Mouse (Mus musculus) midbrain, embryonic 15.5 days (tissue): Measurements from ENCODE around the gene Kat2a. TPM values are rescaled to one million over a fixed set of nuclear protein-coding genes. Genes with fewer than 3 reads are reported as not detected.

Experiments used
- ATAC-seq: fragments of 200-750 bp; cut with Nextera tagmentation; replicated peaks from 2 replicates; pipeline ENCODE4 v1.8.0; 2017; ENCODE audit warnings: moderate TSS enrichment
- H3K27ac ChIP-seq: fragments of 300-500 bp; sonication (generic); 2 replicates; pipeline ENCODE4 v1.5.1; 2015; ENCODE audit warnings: mild to moderate bottlenecking, inconsistent platforms
- H3K27me3 ChIP-seq: fragments of 300-500 bp; sonication (generic); replicated peaks from 2 replicates; pipeline ENCODE4 v1.6.1; 2015; ENCODE audit warnings: inconsistent platforms
- H3K36me3 ChIP-seq: fragments of 300-500 bp; sonication (generic); replicated peaks from 2 replicates; pipeline ENCODE4 v1.6.1; 2015; ENCODE audit warnings: inconsistent platforms
- H3K4me1 ChIP-seq: fragments of 300-500 bp; sonication (generic); 2 replicates; pipeline ENCODE4 v1.6.1; 2015; ENCODE audit warnings: inconsistent platforms
- H3K4me2 ChIP-seq: fragments of 300-500 bp; sonication (generic); 2 replicates; pipeline ENCODE4 v1.6.1; 2015; ENCODE audit warnings: inconsistent platforms, mild to moderate bottlenecking, moderate library complexity
- H3K4me3 ChIP-seq: fragments of 300-500 bp; sonication (generic); 2 replicates; pipeline ENCODE4 v1.5.1; 2015; ENCODE audit warnings: mild to moderate bottlenecking, inconsistent platforms
- H3K9ac ChIP-seq: fragments of 300-500 bp; sonication (generic); 2 replicates; pipeline ENCODE4 v1.6.1; 2015; ENCODE audit warnings: mild to moderate bottlenecking, inconsistent platforms
- H3K9me3 ChIP-seq: fragments of 300-500 bp; sonication (generic); 2 replicates; pipeline ENCODE4 v1.6.1; 2016; ENCODE audit warnings: inconsistent platforms
- WGBS: fragments of 180-500 bp; shearing (Covaris S2); methylation state at CpG from one replicate; pipeline ENCODE4 v1.1.7; 2015; ENCODE audit warnings: mixed read lengths; 5-methylcytosine and 5-hydroxymethylcytosine counted together
- polyA plus RNA-seq: library from polyadenylated mRNA; unstranded; fragments of >200 nt; fragmentation: Nextera tagmentation; extraction: Ambion mirVana; gene quantifications from 2 replicates; pipeline ENCODE4 v1.2.1, GENCODE M21; 2015

Gene Kat2a
- polyA plus RNA-seq: 67.2 and 70.2 TPM in 2 replicates

- H3K4me3 ChIP-seq: peak within 1 kb of the TSS; percentile 90
- peaks cover 21% of the 10 kb centered on the region for H3K4me1 ChIP-seq
- peak within 1 kb of the TSS; percentile 83 for H3K9ac ChIP-seq
- H3K9me3 ChIP-seq: no peaks in the 10 kb centered on the region
- peaks cover 35% of the 10 kb centered on the region; the same call in 1 of the 2 replicates for H3K36me3 ChIP-seq
- ATAC-seq: peak; percentile 93
- WGBS: under 1% methylated on average over 43 of the region's 48 CpGs
- H3K4me2 ChIP-seq: peak within 1 kb of the TSS; percentile 84
- peak within 1 kb of the TSS; percentile 81 for H3K27ac ChIP-seq
- H3K27me3 ChIP-seq: no peaks in the 10 kb centered on the region
These were observed at the start of gene Kat2a for GRCm38 (mm10) chr11:100711783-100712615. Gene Kat2a (minus strand): TSS chr11:100712465.

- Histone ChIP-seq H3K9me3 (no peaks in the 10 kb centered on the region), H3K27me3 (no peaks in the 10 kb centered on the region), H3K36me3 (peaks cover 2% of the 10 kb centered on the region; the same call in 1 of the 2 replicates), H3K4me3 (peak overlapping the region; percentile 41), H3K4me2 (peak overlapping the region; percentile 52), H3K4me1 (peaks cover 28% of the 10 kb centered on the region), H3K27ac (0 out of 2 replicates have a peak overlapping the region, but pooled peaks have one; percentile 48), H3K9ac (peak overlapping the region; percentile 45)
- peak; percentile 51 for ATAC-seq
- under 1% methylated on average over 27 of the region's 27 CpGs for WGBS
These were observed 49.3 kb upstream of the Kat2a start for GRCm38 (mm10) chr11:100761547-100762045.

DNA sequence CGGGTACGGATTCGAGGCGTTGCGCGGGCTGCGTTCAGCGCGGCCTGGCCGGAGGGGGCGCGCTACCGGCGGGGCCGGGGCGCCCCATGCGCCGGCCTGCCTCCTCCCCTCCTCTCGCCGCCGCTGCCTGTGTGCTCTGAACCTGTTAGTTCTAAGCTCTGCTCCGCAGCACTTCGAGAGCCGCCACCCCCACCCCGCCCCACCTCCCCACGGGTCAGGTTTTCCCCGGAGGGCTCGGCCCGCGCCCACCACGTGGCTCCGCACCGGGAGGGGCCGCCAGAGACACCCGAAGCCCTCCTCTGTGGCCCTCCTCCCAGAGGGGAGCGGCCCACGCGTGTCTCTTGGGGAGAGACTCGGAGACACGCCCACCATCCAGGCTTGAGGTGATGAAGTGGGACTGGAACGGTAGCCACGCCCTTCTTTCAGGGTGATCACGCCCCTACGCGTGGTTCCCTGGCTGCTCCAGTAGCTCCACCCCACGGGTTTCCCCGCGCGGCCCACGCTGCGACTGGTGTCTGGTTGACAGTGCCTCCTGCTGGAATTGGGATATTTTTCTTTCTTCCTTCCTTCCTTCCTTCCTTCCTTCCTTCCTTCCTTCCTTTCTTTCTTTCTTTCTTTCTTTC, 47.5 kb upstream of the Kat2a start, which contains the start of gene Kcnh4:
Gene Kcnh4, minus strand, starts transcription at position 332 of the 623 bp plus-strand sequence.
- Histone ChIP-seq H3K27ac (peak within 1 kb of the TSS; percentile 74), H3K36me3 (peaks cover 6% of the 10 kb centered on the region; the same call in 1 of the 2 replicates), H3K4me3 (peak within 1 kb of the TSS; percentile 76), H3K9ac (peak within 1 kb of the TSS; percentile 77), H3K9me3 (no peaks in the 10 kb centered on the region), H3K4me2 (peak within 1 kb of the TSS; percentile 77), H3K27me3 (no peaks in the 10 kb centered on the region), H3K4me1 (peaks cover 28% of the 10 kb centered on the region)
- peak; percentile 73 for ATAC-seq
- WGBS: under 1% methylated on average over 48 of the region's 51 CpGs

- H3K27me3 ChIP-seq: no peaks in the 10 kb centered on the region
- peak; percentile 50 for ATAC-seq
- H3K4me1 ChIP-seq: peaks cover 28% of the 10 kb centered on the region
- peak overlapping the region; percentile 77 for H3K4me2 ChIP-seq
- H3K4me3 ChIP-seq: peak overlapping the region; percentile 76
- WGBS: under 1% methylated on average over 35 of the region's 35 CpGs
- peak overlapping the region; percentile 77 for H3K9ac ChIP-seq
- H3K9me3 ChIP-seq: no peaks in the 10 kb centered on the region
- H3K27ac ChIP-seq: peak overlapping the region; percentile 74
- peaks cover 9% of the 10 kb centered on the region; the same call in 1 of the 2 replicates for H3K36me3 ChIP-seq
These were observed 46.7 kb upstream of the Kat2a start for GRCm38 (mm10) chr11:100758707-100759610.

DNA sequence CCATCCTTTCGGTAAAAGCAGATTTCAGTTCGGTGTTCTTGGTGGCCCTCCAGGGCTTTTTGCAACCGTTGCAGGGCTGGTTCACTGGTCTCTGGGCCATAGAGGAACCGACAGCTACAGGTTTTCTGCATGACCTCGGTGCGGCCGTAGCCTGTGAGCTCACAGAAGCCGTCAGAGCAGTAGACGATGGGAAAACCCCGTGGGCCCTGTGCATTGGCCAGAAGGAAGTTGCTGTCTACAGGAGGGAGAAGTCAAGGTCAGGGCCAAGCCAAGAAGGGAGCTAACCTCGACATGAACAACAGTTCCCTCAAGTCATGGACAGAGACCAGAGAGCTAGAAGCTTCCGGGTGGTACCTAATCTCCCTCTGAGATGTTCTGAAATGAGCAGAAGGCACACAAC, 45.3 kb upstream of the Kat2a start:
- Histone ChIP-seq H3K27ac (no peak overlapping the region), H3K9ac (no peak overlapping the region), H3K4me2 (peak overlapping the region; percentile 77), H3K27me3 (no peaks in the 10 kb centered on the region), H3K4me1 (peaks cover 28% of the 10 kb centered on the region), H3K9me3 (no peaks in the 10 kb centered on the region), H3K4me3 (no peak overlapping the region), H3K36me3 (peaks cover 9% of the 10 kb centered on the region; the same call in 1 of the 2 replicates)
- ATAC-seq: no peak
- WGBS: 90% methylated on average over 12 of the region's 12 CpGs

DNA sequence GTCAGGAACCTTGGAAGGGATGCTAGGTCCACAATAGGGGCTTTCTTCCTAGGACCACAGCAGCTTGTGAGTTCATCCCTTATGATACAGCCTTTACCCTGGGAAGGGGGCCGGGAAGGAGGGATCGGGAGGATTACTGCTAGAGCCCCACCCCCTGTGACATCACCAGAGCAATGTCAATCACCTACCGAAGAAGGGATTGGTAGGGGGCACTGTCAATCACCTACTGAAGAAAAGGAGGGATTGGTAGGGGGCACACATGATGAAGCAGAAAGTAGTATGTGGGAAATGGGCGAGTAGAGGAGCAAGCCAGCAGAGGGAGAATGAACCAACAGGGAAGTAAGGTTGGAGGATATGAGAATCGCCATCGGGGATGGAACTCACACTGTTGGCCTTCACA, 44.2 kb upstream of the Kat2a start:
- Histone ChIP-seq H3K4me2 (no peak overlapping the region), H3K9ac (no peak overlapping the region), H3K27ac (no peak overlapping the region), H3K27me3 (no peaks in the 10 kb centered on the region), H3K4me3 (no peak overlapping the region), H3K36me3 (peaks cover 14% of the 10 kb centered on the region), H3K9me3 (no peaks in the 10 kb centered on the region), H3K4me1 (peaks cover 28% of the 10 kb centered on the region)
- ATAC-seq: no peak
- WGBS: 72% methylated on average over 6 of the region's 6 CpGs

GRCm38 (mm10) chr11:100754693-100755057, 42.4 kb upstream of the Kat2a start:
- H3K27me3 ChIP-seq: 0 out of 2 replicates have a peak, but pooled peaks cover 1% of the 10 kb centered on the region
- H3K4me2 ChIP-seq: no peak overlapping the region
- peaks cover 16% of the 10 kb centered on the region for H3K36me3 ChIP-seq
- no peak overlapping the region for H3K9ac ChIP-seq
- ATAC-seq: no peak
- WGBS: 93% methylated on average over 3 of the region's 3 CpGs
- H3K4me1 ChIP-seq: peaks cover 18% of the 10 kb centered on the region
- H3K27ac ChIP-seq: no peak overlapping the region
- no peaks in the 10 kb centered on the region for H3K9me3 ChIP-seq
- no peak overlapping the region for H3K4me3 ChIP-seq

- WGBS: 86% methylated on average over 12 of the region's 12 CpGs
- Histone ChIP-seq H3K4me1 (peaks cover 13% of the 10 kb centered on the region), H3K27me3 (0 out of 2 replicates have a peak, but pooled peaks cover 4% of the 10 kb centered on the region), H3K4me2 (no peak overlapping the region), H3K27ac (no peak overlapping the region), H3K4me3 (no peak overlapping the region), H3K9ac (no peak overlapping the region), H3K9me3 (no peaks in the 10 kb centered on the region), H3K36me3 (peaks cover 19% of the 10 kb centered on the region)
- ATAC-seq: no peak
These were observed 41.9 kb upstream of the Kat2a start for GRCm38 (mm10) chr11:100754021-100754692.

GRCm38 (mm10) chr11:100752294-100752693, 40.0 kb upstream of the Kat2a start:
- Histone ChIP-seq H3K9me3 (no peaks in the 10 kb centered on the region), H3K9ac (no peak overlapping the region), H3K4me3 (no peak overlapping the region), H3K27ac (no peak overlapping the region), H3K36me3 (peaks cover 19% of the 10 kb centered on the region), H3K4me1 (no peaks in the 10 kb centered on the region), H3K4me2 (no peak overlapping the region), H3K27me3 (0 out of 2 replicates have a peak, but pooled peaks cover 4% of the 10 kb centered on the region)
- WGBS: 44% methylated on average over 10 of the region's 10 CpGs
- ATAC-seq: no peak

GRCm38 (mm10) chr11:100750127-100750526, 37.9 kb upstream of the Kat2a start:
- no peak for ATAC-seq
- no peaks in the 10 kb centered on the region for H3K9me3 ChIP-seq
- H3K4me2 ChIP-seq: no peak overlapping the region
- 91% methylated on average over 16 of the region's 16 CpGs for WGBS
- no peak overlapping the region for H3K27ac ChIP-seq
- no peaks in the 10 kb centered on the region for H3K4me1 ChIP-seq
- peaks cover 15% of the 10 kb centered on the region for H3K36me3 ChIP-seq
- H3K4me3 ChIP-seq: no peak overlapping the region
- H3K9ac ChIP-seq: no peak overlapping the region
- H3K27me3 ChIP-seq: 0 out of 2 replicates have a peak, but pooled peaks cover 4% of the 10 kb centered on the region

DNA sequence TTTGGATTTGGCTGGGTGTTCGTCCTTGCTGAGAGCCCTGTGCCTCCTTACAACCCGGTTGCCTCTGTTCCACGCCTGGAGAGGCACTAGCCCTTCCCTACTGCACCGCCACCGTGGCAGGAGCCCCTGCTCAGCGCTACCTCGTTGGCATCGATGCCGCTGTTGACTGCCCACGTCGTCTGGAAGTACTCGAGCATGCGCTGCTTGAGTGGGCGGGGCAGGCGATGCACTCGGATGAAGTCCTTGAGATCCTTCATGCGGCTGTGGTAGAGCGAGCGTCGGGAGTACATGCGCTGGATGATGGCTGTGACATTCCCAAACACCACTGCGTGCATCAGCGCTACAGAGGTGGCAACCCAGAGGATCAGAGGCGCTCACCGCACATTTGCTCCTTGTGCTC, 37.2 kb upstream of the Kat2a start:
- Histone ChIP-seq H3K9ac (no peak overlapping the region), H3K27me3 (0 out of 2 replicates have a peak, but pooled peaks cover 4% of the 10 kb centered on the region), H3K4me2 (no peak overlapping the region), H3K4me3 (no peak overlapping the region), H3K27ac (no peak overlapping the region), H3K36me3 (peaks cover 11% of the 10 kb centered on the region), H3K9me3 (no peaks in the 10 kb centered on the region), H3K4me1 (no peaks in the 10 kb centered on the region)
- no peak for ATAC-seq
- WGBS: 49% methylated on average over 25 of the region's 25 CpGs
